In genomic region chr2:116974569-116975060, GRCm38 (mm10) we compare ENCODE assay signal across 8 mouse cellular contexts.
DNase-seq lines count a peak whose midpoint lies in the region; ATAC-seq and TF ChIP-seq lines count a peak whose summit lies in the region.

No protein-coding gene starts in this region.

- ATAC-seq in embryonic facial prominence, embryonic 13.5 days (ENCODE audit: insufficient number of reproducible peaks, insufficient read depth, low FRiP score, low TSS enrichment, low read depth) = no peak
- ATAC-seq in intestine, embryonic 16.5 days = no peak
- no peak for ATAC-seq in neural tube, embryonic 14.5 days (ENCODE audit: low read depth)
- ATAC-seq in erythroid progenitor cell, adult 5-6 weeks (replicated peaks; ENCODE audit: low FRiP score, poor library complexity, severe bottlenecking) = no peak

- peak overlapping the region; percentile 85 for H3K4me2 ChIP-seq in embryonic facial prominence, embryonic 13.5 days
- H3K4me2 ChIP-seq in intestine, embryonic 16.5 days (ENCODE audit: low read depth, low read length) = peak overlapping the region; percentile 76
- H3K4me2 ChIP-seq in neural tube, embryonic 14.5 days (ENCODE audit: low read depth, low read length) = peak overlapping the region; percentile 70

- WGBS in embryonic facial prominence, embryonic 13.5 days = 21% methylated on average over 7 of the region's 7 CpGs
- WGBS in intestine, embryonic 16.5 days = 49% methylated on average over 7 of the region's 7 CpGs
- WGBS in neural tube, embryonic 14.5 days = 10% methylated on average over 7 of the region's 7 CpGs
- 64% methylated on average over 7 of the region's 7 CpGs for WGBS in lung, adult 2 months

- H3K36me3 ChIP-seq in embryonic facial prominence, embryonic 13.5 days = no peaks in the 10 kb centered on the region
- H3K36me3 ChIP-seq in intestine, embryonic 16.5 days (ENCODE audit: control insufficient read depth, insufficient read depth, low read length) = no peaks in the 10 kb centered on the region
- H3K36me3 ChIP-seq in neural tube, embryonic 14.5 days (ENCODE audit: control insufficient read depth, insufficient read depth, low read length) = no peaks in the 10 kb centered on the region

- no peak for TF ChIP-seq CTCF in layer of hippocampus, adult 2 months (conservative IDR thresholded peaks at IDR 0.05)
- TF ChIP-seq CTCF in lung, adult 2 months (IDR thresholded peaks at IDR 0.05; ENCODE audit: insufficient read depth, low read length) = no peak

- H3K4me3 ChIP-seq in layer of hippocampus, adult 2 months = no peak overlapping the region; the same call in 1 of the 2 replicates
- peak overlapping the region; percentile 54; the same call in 1 of the 2 replicates for H3K4me3 ChIP-seq in embryonic facial prominence, embryonic 13.5 days
- H3K4me3 ChIP-seq in intestine, embryonic 16.5 days (ENCODE audit: low read length) = peak overlapping the region; percentile 64; the same call in 1 of the 2 replicates
- H3K4me3 ChIP-seq in neural tube, embryonic 14.5 days (ENCODE audit: low read depth, low read length) = peak overlapping the region; percentile 51; the same call in 1 of the 2 replicates
- H3K4me3 ChIP-seq in lung, adult 2 months (replicated peaks; ENCODE audit: extremely low read depth, low read depth, low read length) = no peak overlapping the region

- no peak for DNase-seq in layer of hippocampus, adult 2 months (ENCODE audit: low spot score in 2 of 2)
- DNase-seq in layer of hippocampus, adult 11-12 months (ENCODE audit: low spot score) = no peak
- DNase-seq in thymus, postnatal 10 days (ENCODE audit: low spot score in 2 of 2) = no peak
- no peak for DNase-seq in lung, adult 2 months

- no peaks in the 10 kb centered on the region for H3K27me3 ChIP-seq in embryonic facial prominence, embryonic 13.5 days
- H3K27me3 ChIP-seq in intestine, embryonic 16.5 days (replicated peaks; ENCODE audit: control insufficient read depth, insufficient read depth, low read length) = no peaks in the 10 kb centered on the region
- no peaks in the 10 kb centered on the region for H3K27me3 ChIP-seq in neural tube, embryonic 14.5 days (ENCODE audit: control insufficient read depth, insufficient read depth, low read length)

- peaks cover 66% of the 10 kb centered on the region for H3K4me1 ChIP-seq in embryonic facial prominence, embryonic 13.5 days
- peaks cover 38% of the 10 kb centered on the region for H3K4me1 ChIP-seq in intestine, embryonic 16.5 days (ENCODE audit: control insufficient read depth, insufficient read depth, low read length)
- peaks cover 11% of the 10 kb centered on the region for H3K4me1 ChIP-seq in neural tube, embryonic 14.5 days (ENCODE audit: control insufficient read depth, insufficient read depth, low read length)
- peaks cover 7% of the 10 kb centered on the region for H3K4me1 ChIP-seq in lung, adult 2 months (ENCODE audit: control insufficient read depth, insufficient read depth, low read length)

- H3K9ac ChIP-seq in embryonic facial prominence, embryonic 13.5 days = peak overlapping the region; percentile 82; the same call in 1 of the 2 replicates
- H3K9ac ChIP-seq in intestine, embryonic 16.5 days (ENCODE audit: low read depth, low read length) = peak overlapping the region; percentile 85; the same call in 1 of the 2 replicates
- H3K9ac ChIP-seq in neural tube, embryonic 14.5 days (replicated peaks; ENCODE audit: low read depth, low read length) = peak overlapping the region; percentile 86

- H3K9me3 ChIP-seq in embryonic facial prominence, embryonic 13.5 days = no peaks in the 10 kb centered on the region
- H3K9me3 ChIP-seq in intestine, embryonic 16.5 days (ENCODE audit: control insufficient read depth, low read length) = no peaks in the 10 kb centered on the region
- H3K9me3 ChIP-seq in neural tube, embryonic 14.5 days (ENCODE audit: control insufficient read depth, low read length) = no peaks in the 10 kb centered on the region

- H3K27ac ChIP-seq in layer of hippocampus, adult 2 months = peak overlapping the region; percentile 94
- peak overlapping the region; percentile 97 for H3K27ac ChIP-seq in embryonic facial prominence, embryonic 13.5 days
- peak overlapping the region; percentile 85 for H3K27ac ChIP-seq in intestine, embryonic 16.5 days (ENCODE audit: low read length)
- H3K27ac ChIP-seq in neural tube, embryonic 14.5 days (ENCODE audit: low read depth, low read length) = peak overlapping the region; percentile 92

- no peak for TF ChIP-seq POLR2A in lung, adult 2 months (IDR thresholded peaks at IDR 0.05; ENCODE audit: borderline replicate concordance, extremely low read depth, low read depth, low read length)

Comparison
In these comparisons a context has a peak if more than half of its experiments do, and no peak if none do; other contexts are left out.
1. H3K4me3 ChIP-seq: peak in embryonic facial prominence, embryonic 13.5 days (single experiment), intestine, embryonic 16.5 days (single experiment) and neural tube, embryonic 14.5 days (single experiment); none in layer of hippocampus, adult 2 months (single experiment) and lung, adult 2 months (single experiment).
2. Peak in every context shown above with its lines, with median percentiles within 50 percentile points of each other: H3K27ac ChIP-seq, H3K4me2 ChIP-seq and H3K9ac ChIP-seq.